Mouse (Mus musculus): Measurements from ENCODE around the gene Lrrk1. TPM values are rescaled to one million over a fixed set of nuclear protein-coding genes. Genes with fewer than 3 reads are reported as not detected.

Gene Lrrk1
- total and polyA plus RNA-seq, 3 experiments, result 7.8 to 11.0 (median 9.6) TPM

GRCm38 (mm10) chr7:66405541-66405940, 17.4 kb upstream of the Lrrk1 start:
- intact Hi-C loops (cut with DNase I), result no loop called here
- 29% methylated on average over 11 of the region's 11 CpGs for WGBS
- Histone ChIP-seq H3K9ac (ENCODE audit: low read depth, low read length) (no peak overlapping the region), H3K36me3 (ENCODE audit: control insufficient read depth, insufficient read depth, low read length) (no peaks in the 10 kb centered on the region), H3K27me3 (ENCODE audit: control insufficient read depth, insufficient read depth, low read length) (no peaks in the 10 kb centered on the region), H3K4me3 (no peak overlapping the region), H3K27ac (peak overlapping the region; percentile 31; the same call in 1 of the 2 replicates), H3K79me2 (replicated peaks; ENCODE audit: control insufficient read depth, insufficient read depth, low read length) (no peaks in the 10 kb centered on the region), H3K4me1 (ENCODE audit: control insufficient read depth, insufficient read depth, low read length) (peaks cover 13% of the 10 kb centered on the region)
- TF ChIP-seq CTCF (IDR thresholded peaks at IDR 0.05) (no peak), POLR2A (IDR thresholded peaks at IDR 0.05; ENCODE audit: insufficient read depth, low read depth, low read length) (no peak), EP300 (IDR thresholded peaks at IDR 0.05; ENCODE audit: insufficient read depth, low read depth, low read length) (no peak)
- no peak for DNase-seq

- no peak for DNase-seq
- Histone ChIP-seq H3K27ac (no peak overlapping the region), H3K4me1 (ENCODE audit: control insufficient read depth, insufficient read depth, low read length) (peaks cover 13% of the 10 kb centered on the region), H3K36me3 (ENCODE audit: control insufficient read depth, insufficient read depth, low read length) (no peaks in the 10 kb centered on the region), H3K4me3 (no peak overlapping the region), H3K79me2 (replicated peaks; ENCODE audit: control insufficient read depth, insufficient read depth, low read length) (no peaks in the 10 kb centered on the region), H3K9ac (ENCODE audit: low read depth, low read length) (no peak overlapping the region), H3K27me3 (ENCODE audit: control insufficient read depth, insufficient read depth, low read length) (no peaks in the 10 kb centered on the region)
- intact Hi-C loops (cut with DNase I), result no loop called here
- TF ChIP-seq EP300 (IDR thresholded peaks at IDR 0.05; ENCODE audit: insufficient read depth, low read depth, low read length) (no peak), CTCF (IDR thresholded peaks at IDR 0.05) (no peak), POLR2A (IDR thresholded peaks at IDR 0.05; ENCODE audit: insufficient read depth, low read depth, low read length) (no peak)
- 55% methylated on average over 4 of the region's 4 CpGs for WGBS
Observed at GRCm38 (mm10) chr7:66404802-66405201, 16.7 kb upstream of the Lrrk1 start.

- H3K9ac ChIP-seq (ENCODE audit: low read depth, low read length), result no peak overlapping the region
- 47% methylated on average over 10 of the region's 10 CpGs for WGBS
- H3K27ac ChIP-seq, result no peak overlapping the region
- intact Hi-C loops (cut with DNase I), result no loop called here
- DNase-seq, result no peak
- H3K36me3 ChIP-seq (ENCODE audit: control insufficient read depth, insufficient read depth, low read length), result no peaks in the 10 kb centered on the region
- H3K79me2 ChIP-seq (replicated peaks; ENCODE audit: control insufficient read depth, insufficient read depth, low read length), result no peaks in the 10 kb centered on the region
- H3K27me3 ChIP-seq (ENCODE audit: control insufficient read depth, insufficient read depth, low read length), result no peaks in the 10 kb centered on the region
- TF ChIP-seq EP300 (IDR thresholded peaks at IDR 0.05; ENCODE audit: insufficient read depth, low read depth, low read length) (no peak), CTCF (IDR thresholded peaks at IDR 0.05) (no peak), POLR2A (IDR thresholded peaks at IDR 0.05; ENCODE audit: insufficient read depth, low read depth, low read length) (no peak)
- peaks cover 13% of the 10 kb centered on the region for H3K4me1 ChIP-seq (ENCODE audit: control insufficient read depth, insufficient read depth, low read length)
- H3K4me3 ChIP-seq, result no peak overlapping the region
Observed at GRCm38 (mm10) chr7:66404141-66404540, 16.0 kb upstream of the Lrrk1 start.

- Histone ChIP-seq H3K79me2 (replicated peaks; ENCODE audit: control insufficient read depth, insufficient read depth, low read length) (no peaks in the 10 kb centered on the region), H3K9ac (ENCODE audit: low read depth, low read length) (no peak overlapping the region), H3K4me1 (ENCODE audit: control insufficient read depth, insufficient read depth, low read length) (peaks cover 13% of the 10 kb centered on the region), H3K27ac (no peak overlapping the region), H3K27me3 (ENCODE audit: control insufficient read depth, insufficient read depth, low read length) (no peaks in the 10 kb centered on the region), H3K36me3 (ENCODE audit: control insufficient read depth, insufficient read depth, low read length) (no peaks in the 10 kb centered on the region), H3K4me3 (no peak overlapping the region)
- TF ChIP-seq EP300 (IDR thresholded peaks at IDR 0.05; ENCODE audit: insufficient read depth, low read depth, low read length), result no peak
- no peak for TF ChIP-seq CTCF (IDR thresholded peaks at IDR 0.05)
- TF ChIP-seq POLR2A (IDR thresholded peaks at IDR 0.05; ENCODE audit: insufficient read depth, low read depth, low read length), result no peak
- 86% methylated on average over 5 of the region's 5 CpGs for WGBS
- intact Hi-C loops (cut with DNase I), result no loop called here
- no peak for DNase-seq
Observed at GRCm38 (mm10) chr7:66402876-66403275, 14.7 kb upstream of the Lrrk1 start.

- no peaks in the 10 kb centered on the region for H3K36me3 ChIP-seq (ENCODE audit: control insufficient read depth, insufficient read depth, low read length)
- 81% methylated on average over 8 of the region's 8 CpGs for WGBS
- TF ChIP-seq EP300 (IDR thresholded peaks at IDR 0.05; ENCODE audit: insufficient read depth, low read depth, low read length) (no peak), POLR2A (IDR thresholded peaks at IDR 0.05; ENCODE audit: insufficient read depth, low read depth, low read length) (no peak), CTCF (IDR thresholded peaks at IDR 0.05) (no peak)
- no peak overlapping the region for H3K9ac ChIP-seq (ENCODE audit: low read depth, low read length)
- no peak overlapping the region for H3K27ac ChIP-seq
- intact Hi-C loops (cut with DNase I), result no loop called here
- no peaks in the 10 kb centered on the region for H3K27me3 ChIP-seq (ENCODE audit: control insufficient read depth, insufficient read depth, low read length)
- DNase-seq, result no peak
- H3K79me2 ChIP-seq (replicated peaks; ENCODE audit: control insufficient read depth, insufficient read depth, low read length), result no peaks in the 10 kb centered on the region
- H3K4me1 ChIP-seq (ENCODE audit: control insufficient read depth, insufficient read depth, low read length), result peaks cover 12% of the 10 kb centered on the region
- no peak overlapping the region for H3K4me3 ChIP-seq
Observed at GRCm38 (mm10) chr7:66401605-66402004, 13.5 kb upstream of the Lrrk1 start.

GRCm38 (mm10) chr7:66397288-66397687, 9.1 kb upstream of the Lrrk1 start:
- H3K4me3 ChIP-seq, result no peak overlapping the region
- no peaks in the 10 kb centered on the region for H3K79me2 ChIP-seq (replicated peaks; ENCODE audit: control insufficient read depth, insufficient read depth, low read length)
- H3K4me1 ChIP-seq (ENCODE audit: control insufficient read depth, insufficient read depth, low read length), result no peaks in the 10 kb centered on the region
- H3K36me3 ChIP-seq (ENCODE audit: control insufficient read depth, insufficient read depth, low read length), result no peaks in the 10 kb centered on the region
- no peak for DNase-seq
- no peak overlapping the region for H3K27ac ChIP-seq
- intact Hi-C loops (cut with DNase I), result no loop called here
- no peak overlapping the region for H3K9ac ChIP-seq (ENCODE audit: low read depth, low read length)
- TF ChIP-seq CTCF (IDR thresholded peaks at IDR 0.05), result no peak
- H3K27me3 ChIP-seq (ENCODE audit: control insufficient read depth, insufficient read depth, low read length), result no peaks in the 10 kb centered on the region
- WGBS, result 77% methylated on average over 3 of the region's 3 CpGs
